Mouse (Mus musculus): Measurements from ENCODE around the gene 1700023F06Rik.

1700023F06Rik gene

GRCm38 (mm10) chr11:103177815-103178485, 30.4 kb downstream of the 1700023F06Rik start:
- ChIA-PET CTCF (interaction anchor here in 1 of 4 experiments (3.5 kb wide), 1 partner anchor 15 kb away, joined by 9 read pairs; no protein-coding TSS in a partner anchor), POLR2A (interaction anchor here in 2 of 4 experiments (0.6 to 3.1 kb wide), 7 partner anchors 19 to 76 kb away, joined by 3 to 9 read pairs (median 4); partner anchors contain the start of genes Hexim1 (in 2 of the 2), Acbd4 (in 1 of the 2) and Plcd3 (in 1 of the 2))

GRCm38 (mm10) chr11:103177216-103177615, 31.1 kb downstream of the 1700023F06Rik start:
- ChIA-PET POLR2A (interaction anchor here in 2 of 4 experiments (1.2 to 3.5 kb wide), 5 partner anchors 11 to 65 kb away, joined by 4 to 17 read pairs (median 8); partner anchors contain the start of gene Hexim1 (in 2 of the 2)), CTCF (interaction anchor here in 2 of 4 experiments (1.2 to 3.5 kb wide), 3 partner anchors 8 to 56 kb away, joined by 4 to 9 read pairs (median 8); no protein-coding TSS in a partner anchor)

GRCm38 (mm10) chr11:103176510-103176909, 31.8 kb downstream of the 1700023F06Rik start:
- ChIA-PET POLR2A (interaction anchor here in 2 of 4 experiments (0.8 to 5.4 kb wide), 11 partner anchors 9 to 64 kb away, joined by 3 to 39 read pairs (median 5); partner anchors contain the start of genes Hexim1 (in 2 of the 2) and Hexim2 (in 1 of the 2)), CTCF (interaction anchor here in 3 of 4 experiments (1.1 to 3.5 kb wide), 6 partner anchors 8 to 56 kb away, joined by 4 to 9 read pairs (median 4); no protein-coding TSS in a partner anchor)

GRCm38 (mm10) chr11:103175688-103176442, 32.5 kb downstream of the 1700023F06Rik start:
- ChIA-PET CTCF (interaction anchor here (0.5 to 3.5 kb wide), 16 partner anchors 9 to 878 kb away, joined by 3 to 15 read pairs (median 4); no protein-coding TSS in a partner anchor), POLR2A (interaction anchor here in 3 of 4 experiments (0.6 to 5.4 kb wide), 23 partner anchors 8 to 1135 kb away, joined by 3 to 39 read pairs (median 5); partner anchors contain the start of genes Hexim1 (in 3 of the 3), 1700023F06Rik (in 1 of the 3) and Hexim2 (in 1 of the 3))

- CTCF ChIA-PET, result interaction anchor here (0.5 to 2.6 kb wide), 23 partner anchors 10 to 642 kb away, joined by 3 to 15 read pairs (median 3); no protein-coding TSS in a partner anchor
Measured at GRCm38 (mm10) chr11:103174891-103175391, 33.4 kb downstream of the 1700023F06Rik start.

GRCm38 (mm10) chr11:103174411-103174832, 33.9 kb downstream of the 1700023F06Rik start:
- CTCF ChIA-PET, result interaction anchor here (0.5 to 2.6 kb wide), 20 partner anchors 10 to 642 kb away, joined by 3 to 15 read pairs (median 4); no protein-coding TSS in a partner anchor
- POLR2A ChIA-PET, result interaction anchor here in 3 of 4 experiments (0.7 to 5.4 kb wide), 18 partner anchors 9 to 192 kb away, joined by 3 to 39 read pairs (median 4); partner anchors contain the start of genes Hexim1 (in 3 of the 3), 1700023F06Rik (in 1 of the 3) and Hexim2 (in 1 of the 3)

More at GRCm38 (mm10) chr11:103174891-103175391, 33.4 kb downstream of the 1700023F06Rik start:
- POLR2A ChIA-PET, result interaction anchor here in 3 of 4 experiments (0.7 to 5.4 kb wide), 22 partner anchors 9 to 191 kb away, joined by 3 to 39 read pairs (median 4); partner anchors contain the start of genes Hexim1 (in 3 of the 3), 1700023F06Rik (in 1 of the 3) and Hexim2 (in 1 of the 3)

GRCm38 (mm10) chr11:103173771-103174344, 34.5 kb downstream of the 1700023F06Rik start:
- CTCF ChIA-PET, result interaction anchor here in 2 of 4 experiments (0.5 to 2.6 kb wide), 9 partner anchors 10 to 475 kb away, joined by 3 to 15 read pairs (median 4); no protein-coding TSS in a partner anchor

GRCm38 (mm10) chr11:103173041-103173770, 35.2 kb downstream of the 1700023F06Rik start:
- ChIA-PET POLR2A (interaction anchor here in 3 of 4 experiments (0.5 to 5.4 kb wide), 12 partner anchors 10 to 141 kb away, joined by 3 to 39 read pairs (median 6); partner anchors contain the start of genes Hexim1 (in 2 of the 3) and Hexim2 (in 1 of the 3)), CTCF (interaction anchor here in 2 of 4 experiments (0.5 to 2.6 kb wide), 6 partner anchors 12 to 475 kb away, joined by 3 to 15 read pairs (median 4); no protein-coding TSS in a partner anchor)

More at GRCm38 (mm10) chr11:103173771-103174344, 34.5 kb downstream of the 1700023F06Rik start:
- POLR2A ChIA-PET, result interaction anchor here in 3 of 4 experiments (0.7 to 5.4 kb wide), 11 partner anchors 14 to 62 kb away, joined by 3 to 39 read pairs (median 13); partner anchors contain the start of genes Hexim1 (in 2 of the 3) and Hexim2 (in 1 of the 3)

- ChIA-PET POLR2A (interaction anchor here in 3 of 4 experiments (0.5 to 5.4 kb wide), 10 partner anchors 9 to 142 kb away, joined by 3 to 39 read pairs (median 3); partner anchors contain the start of gene Hexim1 (in 2 of the 3)), CTCF (interaction anchor here in 2 of 4 experiments (0.5 to 1.6 kb wide), 5 partner anchors 13 to 22 kb away, joined by 3 to 7 read pairs (median 4); no protein-coding TSS in a partner anchor)
Measured at GRCm38 (mm10) chr11:103172392-103173040, 35.8 kb downstream of the 1700023F06Rik start.

GRCm38 (mm10) chr11:103171703-103172391, 36.5 kb downstream of the 1700023F06Rik start:
- ChIA-PET CTCF (interaction anchor here in 3 of 4 experiments (0.5 to 3.8 kb wide), 11 partner anchors 10 to 160 kb away, joined by 3 to 43 read pairs (median 4); no protein-coding TSS in a partner anchor), POLR2A (interaction anchor here in 3 of 4 experiments (0.6 to 5.4 kb wide), 14 partner anchors 8 to 243 kb away, joined by 3 to 39 read pairs (median 4); partner anchors contain the start of genes Hexim1 (in 2 of the 3), Acbd4 (in 1 of the 3), Hexim2 (in 1 of the 3) and Map3k14 (in 1 of the 3))

- POLR2A ChIA-PET, result interaction anchor here in 3 of 4 experiments (0.6 to 4.0 kb wide), 9 partner anchors 14 to 243 kb away, joined by 3 to 19 read pairs (median 3); partner anchors contain the start of genes Hexim1 (in 2 of the 3), Acbd4 (in 1 of the 3), Hexim2 (in 1 of the 3) and Map3k14 (in 1 of the 3)
- CTCF ChIA-PET, result interaction anchor here in 3 of 4 experiments (0.6 to 3.8 kb wide), 10 partner anchors 10 to 1580 kb away, joined by 3 to 43 read pairs (median 4); no protein-coding TSS in a partner anchor
Measured at GRCm38 (mm10) chr11:103171286-103171620, 37.1 kb downstream of the 1700023F06Rik start.

GRCm38 (mm10) chr11:103170494-103171285, 37.7 kb downstream of the 1700023F06Rik start, which contains the start of gene Fmnl1:
Fmnl1 (plus strand) TSS chr11:103171107.
- ChIA-PET CTCF (interaction anchor here in 3 of 4 experiments (0.7 to 3.8 kb wide), 7 partner anchors 9 to 1580 kb away, joined by 3 to 43 read pairs (median 5); no protein-coding TSS in a partner anchor), POLR2A (interaction anchor here (0.5 to 4.0 kb wide), 9 partner anchors 11 to 96 kb away, joined by 3 to 19 read pairs (median 3); partner anchors contain the start of genes Hexim1 (in 2 of the 4), Acbd4 (in 1 of the 4), Hexim2 (in 1 of the 4) and Map3k14 (in 1 of the 4))

GRCm38 (mm10) chr11:103170111-103170493, 38.3 kb downstream of the 1700023F06Rik start:
- CTCF ChIA-PET, result interaction anchor here in 1 of 4 experiments (2.8 to 3.8 kb wide), 2 partner anchors 155 to 162 kb away, joined by 41 to 43 read pairs; no protein-coding TSS in a partner anchor
- POLR2A ChIA-PET, result interaction anchor here in 3 of 4 experiments (0.9 to 4.0 kb wide), 4 partner anchors 15 to 55 kb away, joined by 3 to 19 read pairs (median 8); partner anchors contain the start of gene Hexim1 (in 3 of the 3)
